Comparison of ENCODE assay signal across 8 mouse cellular contexts in the genomic region with DNA sequence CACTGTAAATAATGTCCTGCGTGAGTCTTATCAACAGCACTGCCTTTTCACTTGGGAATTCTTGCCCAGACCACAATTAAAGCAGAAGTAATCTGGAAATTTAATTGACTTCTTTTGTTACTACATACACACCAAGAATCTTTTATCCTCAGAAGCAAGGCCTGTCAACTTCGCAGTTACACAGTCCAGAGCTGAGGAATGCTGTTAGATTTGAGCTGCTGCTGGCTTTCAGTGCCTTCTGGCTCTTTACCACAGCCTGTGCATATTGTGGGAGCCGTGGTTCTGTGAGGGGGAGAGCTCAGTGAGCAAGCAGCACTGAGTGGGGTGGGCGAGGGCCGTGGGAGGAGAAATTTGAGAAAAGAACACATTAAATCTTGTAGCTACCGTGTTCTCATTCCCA. TPM values are rescaled to one million over a fixed set of nuclear protein-coding genes. Genes with fewer than 3 reads are reported as not detected.
DNase-seq lines count a peak whose midpoint lies in the region; ATAC-seq and TF ChIP-seq lines count a peak whose summit lies in the region.

No protein-coding gene starts in this region.

- H3K4me3 ChIP-seq in forebrain, postnatal 0 days (ENCODE audit: low read depth, low read length): no peak overlapping the region
- no peak overlapping the region for H3K4me3 ChIP-seq in forebrain, embryonic 14.5 days (ENCODE audit: low read depth, low read length)
- H3K4me3 ChIP-seq in MEL (ENCODE audit: control insufficient read depth in 1 of 2, insufficient read depth in 1 of 2, low read depth in 2 of 2, low read length in 2 of 2): no peak overlapping the region
- 0 out of 2 replicates have a peak overlapping the region, but pooled peaks have one; percentile 14 for H3K4me3 ChIP-seq in liver, embryonic 11.5 days (ENCODE audit: low read depth, low read length)
- H3K4me3 ChIP-seq in midbrain, embryonic 14.5 days (replicated peaks; ENCODE audit: low read depth, low read length): no peak overlapping the region
- H3K4me3 ChIP-seq in hindbrain, embryonic 11.5 days (ENCODE audit: low read depth, low read length): no peak overlapping the region

- no peak for DNase-seq in forebrain, postnatal 0 days
- DNase-seq in forebrain, embryonic 14.5 days (ENCODE audit: low spot score): no peak
- no peak for DNase-seq in MEL (ENCODE audit: low read depth, low spot score)
- peak; percentile 13 to 51 for DNase-seq in heart, postnatal 14 days
- DNase-seq in liver, embryonic 11.5 days (ENCODE audit: low spot score): no peak
- DNase-seq in yolk sac, embryonic 10.5 days (ENCODE audit: low spot score): no peak
- no peak for DNase-seq in midbrain, embryonic 14.5 days
- no peak for DNase-seq in hindbrain, embryonic 11.5 days (ENCODE audit: low spot score)

- no peaks in the 10 kb centered on the region for H3K36me3 ChIP-seq in forebrain, postnatal 0 days (ENCODE audit: insufficient read depth)
- H3K36me3 ChIP-seq in forebrain, embryonic 14.5 days (ENCODE audit: control insufficient read depth, insufficient read depth, low read length): no peaks in the 10 kb centered on the region
- peaks cover 2 to 54% of the 10 kb centered on the region in 2 experiments for H3K36me3 ChIP-seq in MEL (ENCODE audit: control insufficient read depth in 1 of 2, insufficient read depth in 2 of 2, low read length in 2 of 2)
- H3K36me3 ChIP-seq in liver, embryonic 11.5 days (ENCODE audit: control insufficient read depth, insufficient read depth, low read length): no peaks in the 10 kb centered on the region
- H3K36me3 ChIP-seq in midbrain, embryonic 14.5 days (ENCODE audit: control insufficient read depth, insufficient read depth, low read length): no peaks in the 10 kb centered on the region
- no peaks in the 10 kb centered on the region for H3K36me3 ChIP-seq in hindbrain, embryonic 11.5 days (ENCODE audit: control insufficient read depth, insufficient read depth, low read length)

- no peaks in the 10 kb centered on the region for H3K9me3 ChIP-seq in forebrain, postnatal 0 days (ENCODE audit: low read length)
- H3K9me3 ChIP-seq in forebrain, embryonic 14.5 days (replicated peaks; ENCODE audit: control insufficient read depth, low read length): no peaks in the 10 kb centered on the region
- H3K9me3 ChIP-seq in MEL (replicated peaks; ENCODE audit: insufficient read depth, low read length): no peaks in the 10 kb centered on the region
- H3K9me3 ChIP-seq in liver, embryonic 11.5 days (ENCODE audit: control insufficient read depth, low read length): no peaks in the 10 kb centered on the region
- H3K9me3 ChIP-seq in midbrain, embryonic 14.5 days (ENCODE audit: control insufficient read depth, low read length): no peaks in the 10 kb centered on the region
- no peaks in the 10 kb centered on the region for H3K9me3 ChIP-seq in hindbrain, embryonic 11.5 days (ENCODE audit: control insufficient read depth, low read length)

- 0 out of 2 replicates have a peak overlapping the region, but pooled peaks have one; percentile 19 for H3K4me2 ChIP-seq in forebrain, postnatal 0 days (ENCODE audit: low read depth)
- H3K4me2 ChIP-seq in forebrain, embryonic 14.5 days (ENCODE audit: low read length): no peak overlapping the region
- H3K4me2 ChIP-seq in liver, embryonic 11.5 days: peak overlapping the region; percentile 96
- H3K4me2 ChIP-seq in midbrain, embryonic 14.5 days (ENCODE audit: low read length): no peak overlapping the region
- no peak overlapping the region for H3K4me2 ChIP-seq in hindbrain, embryonic 11.5 days (replicated peaks; ENCODE audit: low read depth, low read length)

- no peaks in the 10 kb centered on the region for H3K27me3 ChIP-seq in forebrain, postnatal 0 days (ENCODE audit: insufficient read depth, low read length)
- no peaks in the 10 kb centered on the region for H3K27me3 ChIP-seq in forebrain, embryonic 14.5 days (replicated peaks; ENCODE audit: control insufficient read depth, insufficient read depth, low read length)
- H3K27me3 ChIP-seq in MEL (ENCODE audit: control insufficient read depth in 1 of 2, insufficient read depth in 2 of 2, low read length in 2 of 2): no peaks in the 10 kb centered on the region
- no peaks in the 10 kb centered on the region for H3K27me3 ChIP-seq in liver, embryonic 11.5 days (replicated peaks; ENCODE audit: control insufficient read depth, insufficient read depth, low read length)
- no peaks in the 10 kb centered on the region for H3K27me3 ChIP-seq in midbrain, embryonic 14.5 days (ENCODE audit: control insufficient read depth, insufficient read depth, low read length)
- H3K27me3 ChIP-seq in hindbrain, embryonic 11.5 days (ENCODE audit: control insufficient read depth, insufficient read depth, low read length): no peaks in the 10 kb centered on the region

- intact Hi-C loops in heart, postnatal 14 days (cut with DNase I): no loop called here

- ATAC-seq in forebrain, postnatal 0 days: no peak; the same call in 1 of the 2 replicates
- no peak for ATAC-seq in forebrain, embryonic 14.5 days
- ATAC-seq in liver, embryonic 11.5 days (replicated peaks; ENCODE audit: low FRiP score): no peak
- no peak for ATAC-seq in midbrain, embryonic 14.5 days (ENCODE audit: low FRiP score, low TSS enrichment)
- no peak for ATAC-seq in hindbrain, embryonic 11.5 days (ENCODE audit: low FRiP score)

- no peak for TF ChIP-seq POLR2A in MEL (IDR thresholded peaks at IDR 0.05; ENCODE audit: control insufficient read depth in 1 of 2, insufficient read depth in 1 of 2, low read depth in 1 of 2, low read length in 2 of 2, poor library complexity in 1 of 2)

- no peak overlapping the region for H3K27ac ChIP-seq in forebrain, postnatal 0 days (ENCODE audit: low read depth, low read length)
- no peak overlapping the region for H3K27ac ChIP-seq in forebrain, embryonic 14.5 days (ENCODE audit: low read depth, low read length)
- H3K27ac ChIP-seq in MEL (ENCODE audit: control insufficient read depth, low read depth, low read length): peak overlapping the region; percentile 2; the same call in 1 of the 2 replicates
- peak overlapping the region; percentile 63 for H3K27ac ChIP-seq in liver, embryonic 11.5 days (ENCODE audit: low read depth, low read length)
- H3K27ac ChIP-seq in midbrain, embryonic 14.5 days (replicated peaks; ENCODE audit: low read depth, low read length): no peak overlapping the region
- no peak overlapping the region for H3K27ac ChIP-seq in hindbrain, embryonic 11.5 days (ENCODE audit: low read depth, low read length)

- 50% methylated on average over 6 of the region's 6 CpGs for WGBS in forebrain, postnatal 0 days
- WGBS in forebrain, embryonic 14.5 days: 72% methylated on average over 6 of the region's 6 CpGs
- WGBS in liver, embryonic 11.5 days: 53% methylated on average over 6 of the region's 6 CpGs
- WGBS in midbrain, embryonic 14.5 days: 76% methylated on average over 6 of the region's 6 CpGs
- 87% methylated on average over 6 of the region's 6 CpGs for WGBS in hindbrain, embryonic 11.5 days

- TF ChIP-seq RAD21 in MEL (IDR thresholded peaks at IDR 0.05; ENCODE audit: low read depth, low read length): no peak

- TF ChIP-seq EP300 in MEL (IDR thresholded peaks at IDR 0.05; ENCODE audit: low read depth in 1 of 2, low read length in 2 of 2): no peak

- no peak for TF ChIP-seq CTCF in forebrain, postnatal 0 days (IDR thresholded peaks at IDR 0.05; ENCODE audit: low read depth)
- no peak for TF ChIP-seq CTCF in MEL (IDR thresholded peaks at IDR 0.05 in 2 of 3, conservative IDR thresholded peaks at IDR 0.05 in 1 of 3; ENCODE audit: control insufficient read depth in 1 of 3, insufficient read depth in 1 of 3, low read depth in 2 of 3, low read length in 3 of 3, poor library complexity in 1 of 3, severe bottlenecking in 1 of 3)

- peaks cover 21% of the 10 kb centered on the region for H3K4me1 ChIP-seq in forebrain, postnatal 0 days (ENCODE audit: insufficient read depth)
- peaks cover 22% of the 10 kb centered on the region for H3K4me1 ChIP-seq in forebrain, embryonic 14.5 days (ENCODE audit: control insufficient read depth, insufficient read depth, low read length)
- peaks cover 9 to 27% of the 10 kb centered on the region in 2 experiments for H3K4me1 ChIP-seq in MEL (ENCODE audit: control insufficient read depth in 1 of 2, insufficient read depth in 2 of 2, low read length in 2 of 2)
- H3K4me1 ChIP-seq in liver, embryonic 11.5 days (replicated peaks; ENCODE audit: control insufficient read depth, insufficient read depth, low read length): peaks cover 42% of the 10 kb centered on the region
- H3K4me1 ChIP-seq in midbrain, embryonic 14.5 days (ENCODE audit: control insufficient read depth, insufficient read depth, low read length): peaks cover 27% of the 10 kb centered on the region
- H3K4me1 ChIP-seq in hindbrain, embryonic 11.5 days (replicated peaks; ENCODE audit: control insufficient read depth, insufficient read depth, low read length): no peaks in the 10 kb centered on the region; the same call in 1 of the 2 replicates

- peaks cover 83% of the 10 kb centered on the region for H3K79me2 ChIP-seq in MEL (ENCODE audit: control insufficient read depth, insufficient read depth, low read length, poor library complexity)

- no peak overlapping the region for H3K9ac ChIP-seq in forebrain, postnatal 0 days
- H3K9ac ChIP-seq in forebrain, embryonic 14.5 days (ENCODE audit: low read length): no peak overlapping the region
- H3K9ac ChIP-seq in MEL (ENCODE audit: control insufficient read depth, low read depth, low read length, poor library complexity, severe bottlenecking): no peak overlapping the region; the same call in 1 of the 2 replicates
- H3K9ac ChIP-seq in liver, embryonic 11.5 days (ENCODE audit: low read depth, low read length): peak overlapping the region; percentile 22; the same call in 1 of the 2 replicates
- no peak overlapping the region; the same call in 1 of the 2 replicates for H3K9ac ChIP-seq in midbrain, embryonic 14.5 days (replicated peaks; ENCODE audit: low read length)
- no peak overlapping the region for H3K9ac ChIP-seq in hindbrain, embryonic 11.5 days (ENCODE audit: low read depth, low read length)

RNA-seq across cellular contexts. Expression of a gene that starts 4.4 kb away (rescaled TPM):
- 241 and 268 TPM in 2 replicates for total RNA-seq in forebrain, postnatal 0 days (2014; rRNA removed)
- polyA plus RNA-seq in forebrain, postnatal 0 days (2015; fragmentation: Nextera tagmentation; extraction: Ambion mirVana): 541 and 596 TPM in 2 replicates
- polyA plus RNA-seq in forebrain, embryonic 14.5 days (2014; fragmentation: Nextera tagmentation; extraction: Ambion mirVana): 341 and 351 TPM in 2 replicates
- 141 and 166 TPM in 2 replicates for total RNA-seq in MEL (2012; rRNA removed)
- 100 to 1,000 TPM; 108 to 423 TPM for polyA plus RNA-seq in MEL (2012; ENCODE audit: insufficient read depth in 1 of 2, insufficient read length in 2 of 2, low read depth in 1 of 2, low replicate concordance in 2 of 2, missing spikeins in 1 of 2)
- total RNA-seq in heart, postnatal 14 days (2021): 100 to 1,000 TPM; 143 to 165 TPM
- 375 and 384 TPM in 2 replicates for polyA plus RNA-seq in liver, embryonic 11.5 days (2014; fragmentation: Nextera tagmentation; extraction: Ambion mirVana)
- polyA plus RNA-seq in midbrain, embryonic 14.5 days (2014; fragmentation: Nextera tagmentation; extraction: Ambion mirVana): 322 and 338 TPM in 2 replicates
- polyA plus RNA-seq in hindbrain, embryonic 11.5 days (2014; fragmentation: Nextera tagmentation; extraction: Ambion mirVana): 325 and 330 TPM in 2 replicates

RNA-seq across cellular contexts. Expression of a gene that starts 38.0 kb away (rescaled TPM):
- not detected in 2 replicates for total RNA-seq in forebrain, postnatal 0 days (2014; rRNA removed)
- polyA plus RNA-seq in forebrain, postnatal 0 days (2015; fragmentation: Nextera tagmentation; extraction: Ambion mirVana): 0.21 TPM in 1 of 2 replicates, not detected in the other
- 0.17 TPM in 1 of 2 replicates, not detected in the other for polyA plus RNA-seq in forebrain, embryonic 14.5 days (2014; fragmentation: Nextera tagmentation; extraction: Ambion mirVana)
- 0.16 TPM in 1 of 2 replicates, not detected in the other for total RNA-seq in MEL (2012; rRNA removed)
- polyA plus RNA-seq in MEL (2012; ENCODE audit: insufficient read depth in 1 of 2, insufficient read length in 2 of 2, low read depth in 1 of 2, low replicate concordance in 2 of 2, missing spikeins in 1 of 2): not detected
- total RNA-seq in heart, postnatal 14 days (2021): not detected
- 2.8 and 3.2 TPM in 2 replicates for polyA plus RNA-seq in liver, embryonic 11.5 days (2014; fragmentation: Nextera tagmentation; extraction: Ambion mirVana)
- polyA plus RNA-seq in midbrain, embryonic 14.5 days (2014; fragmentation: Nextera tagmentation; extraction: Ambion mirVana): 0.27 and 0.39 TPM in 2 replicates
- 0.32 TPM in 1 of 2 replicates, not detected in the other for polyA plus RNA-seq in hindbrain, embryonic 11.5 days (2014; fragmentation: Nextera tagmentation; extraction: Ambion mirVana)

RNA-seq across cellular contexts. Expression of a gene that starts 44.2 kb away (rescaled TPM):
- total RNA-seq in forebrain, postnatal 0 days (2014; rRNA removed): 160 and 179 TPM in 2 replicates
- polyA plus RNA-seq in forebrain, postnatal 0 days (2015; fragmentation: Nextera tagmentation; extraction: Ambion mirVana): 211 and 215 TPM in 2 replicates
- polyA plus RNA-seq in forebrain, embryonic 14.5 days (2014; fragmentation: Nextera tagmentation; extraction: Ambion mirVana): 226 and 231 TPM in 2 replicates
- 107 and 108 TPM in 2 replicates for total RNA-seq in MEL (2012; rRNA removed)
- 100 to 1,000 TPM in 1 of 2 experiments, not detected in 1; 169 TPM for polyA plus RNA-seq in MEL (2012; ENCODE audit: insufficient read depth in 1 of 2, insufficient read length in 2 of 2, low read depth in 1 of 2, low replicate concordance in 2 of 2, missing spikeins in 1 of 2)
- total RNA-seq in heart, postnatal 14 days (2021): 10 to 100 TPM; 95.5 to 98.9 TPM
- 190 and 193 TPM in 2 replicates for polyA plus RNA-seq in liver, embryonic 11.5 days (2014; fragmentation: Nextera tagmentation; extraction: Ambion mirVana)
- 184 and 205 TPM in 2 replicates for polyA plus RNA-seq in midbrain, embryonic 14.5 days (2014; fragmentation: Nextera tagmentation; extraction: Ambion mirVana)
- 189 and 198 TPM in 2 replicates for polyA plus RNA-seq in hindbrain, embryonic 11.5 days (2014; fragmentation: Nextera tagmentation; extraction: Ambion mirVana)

RNA-seq across cellular contexts. Expression of a gene that starts 44.4 kb away (rescaled TPM):
- 57.5 and 64.5 TPM in 2 replicates for total RNA-seq in forebrain, postnatal 0 days (2014; rRNA removed)
- 112 and 128 TPM in 2 replicates for polyA plus RNA-seq in forebrain, postnatal 0 days (2015; fragmentation: Nextera tagmentation; extraction: Ambion mirVana)
- polyA plus RNA-seq in forebrain, embryonic 14.5 days (2014; fragmentation: Nextera tagmentation; extraction: Ambion mirVana): 108 and 114 TPM in 2 replicates
- 48.2 and 52.5 TPM in 2 replicates for total RNA-seq in MEL (2012; rRNA removed)
- polyA plus RNA-seq in MEL (2012; ENCODE audit: insufficient read depth in 1 of 2, insufficient read length in 2 of 2, low read depth in 1 of 2, low replicate concordance in 2 of 2, missing spikeins in 1 of 2): 10 to 100 TPM in 1 of 2 experiments, not detected in 1; 64.2 TPM
- total RNA-seq in heart, postnatal 14 days (2021): 100 to 1,000 TPM; 190 to 191 TPM
- 79.7 and 84.3 TPM in 2 replicates for polyA plus RNA-seq in liver, embryonic 11.5 days (2014; fragmentation: Nextera tagmentation; extraction: Ambion mirVana)
- polyA plus RNA-seq in midbrain, embryonic 14.5 days (2014; fragmentation: Nextera tagmentation; extraction: Ambion mirVana): 99.0 and 107 TPM in 2 replicates
- 85.4 and 99.4 TPM in 2 replicates for polyA plus RNA-seq in hindbrain, embryonic 11.5 days (2014; fragmentation: Nextera tagmentation; extraction: Ambion mirVana)

RNA-seq across cellular contexts. Expression of a gene that starts 45.9 kb away (rescaled TPM):
- not detected in 2 replicates for total RNA-seq in forebrain, postnatal 0 days (2014; rRNA removed)
- not detected in 2 replicates for polyA plus RNA-seq in forebrain, postnatal 0 days (2015; fragmentation: Nextera tagmentation; extraction: Ambion mirVana)
- not detected in 2 replicates for polyA plus RNA-seq in forebrain, embryonic 14.5 days (2014; fragmentation: Nextera tagmentation; extraction: Ambion mirVana)
- total RNA-seq in MEL (2012; rRNA removed): not detected in 2 replicates
- not detected for polyA plus RNA-seq in MEL (2012; ENCODE audit: insufficient read depth in 1 of 2, insufficient read length in 2 of 2, low read depth in 1 of 2, low replicate concordance in 2 of 2, missing spikeins in 1 of 2)
- not detected for total RNA-seq in heart, postnatal 14 days (2021)
- polyA plus RNA-seq in liver, embryonic 11.5 days (2014; fragmentation: Nextera tagmentation; extraction: Ambion mirVana): not detected in 2 replicates
- polyA plus RNA-seq in midbrain, embryonic 14.5 days (2014; fragmentation: Nextera tagmentation; extraction: Ambion mirVana): not detected in 2 replicates
- polyA plus RNA-seq in hindbrain, embryonic 11.5 days (2014; fragmentation: Nextera tagmentation; extraction: Ambion mirVana): 0.15 TPM in 1 of 2 replicates, not detected in the other

Comparison
In these comparisons a context has a peak if more than half of its experiments do, and no peak if none do; other contexts are left out.
1. H3K4me2 ChIP-seq: peak in forebrain, postnatal 0 days (single experiment) and liver, embryonic 11.5 days (single experiment); none in forebrain, embryonic 14.5 days (single experiment), midbrain, embryonic 14.5 days (single experiment) and hindbrain, embryonic 11.5 days (single experiment).
2. DNase-seq: peak in heart, postnatal 14 days (2 of 2); none in forebrain, postnatal 0 days (single experiment), forebrain, embryonic 14.5 days (single experiment), MEL (single experiment), liver, embryonic 11.5 days (single experiment), yolk sac, embryonic 10.5 days (single experiment), midbrain, embryonic 14.5 days (single experiment) and hindbrain, embryonic 11.5 days (single experiment).
3. H3K27ac ChIP-seq: peak in MEL (single experiment) and liver, embryonic 11.5 days (single experiment); none in forebrain, postnatal 0 days (single experiment), forebrain, embryonic 14.5 days (single experiment), midbrain, embryonic 14.5 days (single experiment) and hindbrain, embryonic 11.5 days (single experiment).